Comparison of ENCODE assay signal across 19 mouse cellular contexts in the genomic region with DNA sequence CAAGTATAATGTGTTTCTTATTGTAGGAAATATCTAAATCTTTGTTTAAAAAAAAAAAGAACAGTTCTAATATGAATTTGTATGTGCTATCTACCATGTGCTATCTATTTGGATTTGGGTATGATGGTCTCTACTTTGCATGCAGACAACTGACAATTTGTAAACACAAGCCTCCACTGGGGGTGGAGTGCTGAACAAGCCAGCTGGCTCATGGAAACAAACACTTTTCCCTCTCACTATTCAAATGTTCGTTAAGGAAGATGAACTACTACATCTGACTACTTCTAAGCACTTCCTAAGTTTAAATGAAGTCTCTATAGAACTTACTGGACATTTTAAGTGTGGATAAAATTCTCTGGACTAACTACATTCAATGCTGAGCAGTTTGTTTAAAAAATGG.
"Had no signal": no experiment of that assay in that cellular context is flagged by ENCODE, and none has a peak within 500 bp of the region (broad histone marks: within the 10 kb centered on the region; RNA-seq: fewer than 3 reads in every experiment).

No protein-coding gene starts in this region.

- H3K4me3 ChIP-seq: intestine, embryonic 15.5 days; kidney, embryonic 15.5 days; left cerebral cortex, adult 2 months; liver, embryonic 13.5 days; neural tube, embryonic 12.5 days; neural tube, embryonic 15.5 days had no signal

- H3K9me3 ChIP-seq: intestine, embryonic 15.5 days; kidney, embryonic 15.5 days; liver, embryonic 13.5 days; neural tube, embryonic 12.5 days; neural tube, embryonic 15.5 days had no signal

- DNase-seq: kidney, adult 11 months; kidney, adult 8-10 months; kidney, postnatal 10 days; kidney, postnatal 36 days; liver, embryonic 13.5 days; lung, adult 2 months; lung, postnatal 14 days; midbrain, embryonic 14.5 days; right cerebral cortex, adult 18-20 months; right cerebral cortex, postnatal 14 days; right cerebral cortex, postnatal 4 days; thymus, postnatal 25 days had no signal

- H3K27me3 ChIP-seq: intestine, embryonic 15.5 days; kidney, embryonic 15.5 days; liver, embryonic 13.5 days; neural tube, embryonic 12.5 days; neural tube, embryonic 15.5 days had no signal

- H3K4me1 ChIP-seq: intestine, embryonic 15.5 days; kidney, embryonic 15.5 days; liver, embryonic 13.5 days; neural tube, embryonic 12.5 days; neural tube, embryonic 15.5 days had no signal

- H3K9ac ChIP-seq: intestine, embryonic 15.5 days; kidney, embryonic 15.5 days; liver, embryonic 13.5 days; neural tube, embryonic 12.5 days; neural tube, embryonic 15.5 days had no signal

- H3K4me2 ChIP-seq: intestine, embryonic 15.5 days; kidney, embryonic 15.5 days; liver, embryonic 13.5 days; midbrain, embryonic 11.5 days; neural tube, embryonic 12.5 days; neural tube, embryonic 15.5 days had no signal

- H3K27ac ChIP-seq: intestine, embryonic 15.5 days; kidney, embryonic 15.5 days; left cerebral cortex, adult 2 months; liver, embryonic 13.5 days; neural tube, embryonic 12.5 days; neural tube, embryonic 15.5 days; stomach, postnatal 0 days had no signal

- ATAC-seq: intestine, embryonic 15.5 days had no signal
